Mouse (Mus musculus) testis, adult 2 months (tissue): Measurements from ENCODE around the gene Cep112. TPM values are rescaled to one million over a fixed set of nuclear protein-coding genes. Genes with fewer than 3 reads are reported as not detected.

ENCODE experiments used
- H3K27ac ChIP-seq: fragments of 200-500 bp; 2 replicates; pipeline ENCODE4 v1.5.1; 2012; ENCODE audit warnings: low read depth, low read length; ENCODE audit not compliant: control insufficient read depth, insufficient read depth
- H3K27me3 ChIP-seq: fragments of 200-500 bp; 2 replicates; pipeline ENCODE4 v1.6.1; 2012; ENCODE audit warnings: mild to moderate bottlenecking, low read length, moderate library complexity; ENCODE audit not compliant: control insufficient read depth, insufficient read depth
- H3K36me3 ChIP-seq: fragments of 200-500 bp; 2 replicates; pipeline ENCODE4 v1.6.1; 2012; ENCODE audit warnings: mild to moderate bottlenecking, low read length; ENCODE audit not compliant: control insufficient read depth, insufficient read depth
- H3K4me1 ChIP-seq: fragments of 200-500 bp; 2 replicates; pipeline ENCODE4 v1.6.1; 2012; ENCODE audit warnings: low read length; ENCODE audit not compliant: control insufficient read depth, insufficient read depth
- H3K4me3 ChIP-seq: fragments of 200-500 bp; 2 replicates; pipeline ENCODE4 v1.5.1; 2012; ENCODE audit warnings: low read depth, mild to moderate bottlenecking, low read length, moderate library complexity, mixed read lengths; ENCODE audit not compliant: control insufficient read depth
- CTCF ChIP-seq: fragments of 200-500 bp; IDR thresholded peaks from 2 replicates; pipeline ENCODE4 v1.5.1; 2012; ENCODE audit warnings: low read depth, mild to moderate bottlenecking, inconsistent platforms, low read length, moderate library complexity; ENCODE audit not compliant: control insufficient read depth, insufficient read depth, insufficient replicate concordance
- POLR2A ChIP-seq: fragments of 200-500 bp; IDR thresholded peaks from 2 replicates; pipeline ENCODE4 v1.6.1; 2012; ENCODE audit warnings: low read depth, mild to moderate bottlenecking, inconsistent platforms, low read length, moderate library complexity; ENCODE audit not compliant: control insufficient read depth
- polyA plus RNA-seq: library from polyadenylated mRNA; depleted of rRNA; stranded (reverse); fragments of >200 nt; gene quantifications from 2 replicates; pipeline ENCODE4 v1.2.3, GENCODE M21; 2012

Cep112 gene
- polyA plus RNA-seq, 1 experiment = 127 TPM

- no peak overlapping the region for H3K4me3 ChIP-seq
- TF ChIP-seq CTCF = no peak
- no peak for TF ChIP-seq POLR2A
- no peaks in the 10 kb centered on the region for H3K36me3 ChIP-seq
- H3K4me1 ChIP-seq = no peaks in the 10 kb centered on the region
- H3K27ac ChIP-seq = no peak overlapping the region
- no peaks in the 10 kb centered on the region for H3K27me3 ChIP-seq
Measured at GRCm38 (mm10) chr11:108395061-108395460, 29.9 kb upstream of the Cep112 start.

- TF ChIP-seq CTCF (no peak), POLR2A (no peak)
- H3K4me3 ChIP-seq = no peak overlapping the region
- no peaks in the 10 kb centered on the region for H3K27me3 ChIP-seq
- no peaks in the 10 kb centered on the region for H3K4me1 ChIP-seq
- H3K27ac ChIP-seq = no peak overlapping the region
- no peaks in the 10 kb centered on the region for H3K36me3 ChIP-seq
Measured at GRCm38 (mm10) chr11:108396076-108396829, 28.7 kb upstream of the Cep112 start.

- H3K27me3 ChIP-seq = no peaks in the 10 kb centered on the region
- no peaks in the 10 kb centered on the region for H3K36me3 ChIP-seq
- no peak overlapping the region for H3K27ac ChIP-seq
- no peak overlapping the region for H3K4me3 ChIP-seq
- no peak for TF ChIP-seq CTCF
- no peak for TF ChIP-seq POLR2A
- H3K4me1 ChIP-seq = no peaks in the 10 kb centered on the region
Measured at GRCm38 (mm10) chr11:108409876-108410644, 14.9 kb upstream of the Cep112 start.

GRCm38 (mm10) chr11:108416360-108416759 is 8.6 kb upstream of the Cep112 start:
- Histone ChIP-seq H3K4me3 (no peak overlapping the region), H3K36me3 (no peaks in the 10 kb centered on the region), H3K27me3 (no peaks in the 10 kb centered on the region), H3K4me1 (peaks cover 2% of the 10 kb centered on the region; the same call in 1 of the 2 replicates), H3K27ac (no peak overlapping the region)
- TF ChIP-seq POLR2A = no peak
- TF ChIP-seq CTCF = no peak

- no peaks in the 10 kb centered on the region for H3K27me3 ChIP-seq
- H3K36me3 ChIP-seq = no peaks in the 10 kb centered on the region
Measured at GRCm38 (mm10) chr11:108418540-108418939, 6.5 kb upstream of the Cep112 start.

GRCm38 (mm10) chr11:108419242-108419641 is 5.8 kb upstream of the Cep112 start:
- no peaks in the 10 kb centered on the region for H3K36me3 ChIP-seq
- TF ChIP-seq POLR2A (no peak), CTCF (no peak)
- no peak overlapping the region for H3K27ac ChIP-seq
- no peaks in the 10 kb centered on the region for H3K27me3 ChIP-seq
- no peak overlapping the region for H3K4me3 ChIP-seq
- H3K4me1 ChIP-seq = peaks cover 2% of the 10 kb centered on the region; the same call in 1 of the 2 replicates

More at GRCm38 (mm10) chr11:108418540-108418939, 6.5 kb upstream of the Cep112 start:
- no peak overlapping the region for H3K4me3 ChIP-seq
- peaks cover 2% of the 10 kb centered on the region; the same call in 1 of the 2 replicates for H3K4me1 ChIP-seq
- TF ChIP-seq POLR2A (no peak), CTCF (no peak)
- no peak overlapping the region for H3K27ac ChIP-seq

GRCm38 (mm10) chr11:108420751-108421150 is 4.2 kb upstream of the Cep112 start:
- Histone ChIP-seq H3K4me3 (peak overlapping the region; percentile 48; the same call in 1 of the 2 replicates), H3K4me1 (peaks cover 4% of the 10 kb centered on the region)
- TF ChIP-seq POLR2A (no peak), CTCF (no peak)

GRCm38 (mm10) chr11:108423221-108423620 is 1.8 kb upstream of the Cep112 start:
- Histone ChIP-seq H3K4me1 (peaks cover 5% of the 10 kb centered on the region), H3K36me3 (no peaks in the 10 kb centered on the region), H3K4me3 (peak overlapping the region; percentile 70), H3K27ac (no peak overlapping the region), H3K27me3 (no peaks in the 10 kb centered on the region)
- TF ChIP-seq CTCF (no peak), POLR2A (no peak)

More at GRCm38 (mm10) chr11:108420751-108421150, 4.2 kb upstream of the Cep112 start:
- H3K27me3 ChIP-seq = no peaks in the 10 kb centered on the region
- no peaks in the 10 kb centered on the region for H3K36me3 ChIP-seq
- no peak overlapping the region for H3K27ac ChIP-seq
